Mouse (Mus musculus): ENCODE data around the gene Mtg2. TPM values are rescaled to one million over a fixed set of nuclear protein-coding genes. Genes with fewer than 3 reads are reported as not detected.

Gene Mtg2
- polyA plus RNA-seq, 1 experiment from 2014 or later = 31.0 TPM

GRCm38 (mm10) chr2:180047980-180048635, 22.3 kb upstream of the Mtg2 start:
- no peaks in the 10 kb centered on the region for H3K9me3 ChIP-seq (ENCODE audit: control insufficient read depth, low read length)
- ATAC-seq = no peak
- no peak overlapping the region for H3K27ac ChIP-seq (ENCODE audit: low read length)
- WGBS = 95% methylated on average over 18 of the region's 18 CpGs
- 0 out of 2 replicates have a peak, but pooled peaks cover 10% of the 10 kb centered on the region for H3K4me1 ChIP-seq (ENCODE audit: control insufficient read depth, insufficient read depth, low read length)
- no peak overlapping the region for H3K4me3 ChIP-seq (ENCODE audit: low read length)
- no peak overlapping the region for H3K4me2 ChIP-seq (ENCODE audit: low read depth, low read length)
- H3K27me3 ChIP-seq (replicated peaks; ENCODE audit: control insufficient read depth, insufficient read depth, low read length) = no peaks in the 10 kb centered on the region
- H3K9ac ChIP-seq (ENCODE audit: low read depth, low read length) = no peak overlapping the region
- peaks cover 3% of the 10 kb centered on the region; the same call in 1 of the 2 replicates for H3K36me3 ChIP-seq (ENCODE audit: control insufficient read depth, insufficient read depth, low read length)

GRCm38 (mm10) chr2:180050986-180051385, 19.4 kb upstream of the Mtg2 start:
- Histone ChIP-seq H3K9ac (ENCODE audit: low read depth, low read length) (no peak overlapping the region), H3K9me3 (ENCODE audit: control insufficient read depth, low read length) (no peaks in the 10 kb centered on the region), H3K4me1 (ENCODE audit: control insufficient read depth, insufficient read depth, low read length) (no peaks in the 10 kb centered on the region), H3K36me3 (ENCODE audit: control insufficient read depth, insufficient read depth, low read length) (peaks cover 9% of the 10 kb centered on the region; the same call in 1 of the 2 replicates), H3K27me3 (replicated peaks; ENCODE audit: control insufficient read depth, insufficient read depth, low read length) (no peaks in the 10 kb centered on the region), H3K4me3 (ENCODE audit: low read length) (no peak overlapping the region), H3K27ac (ENCODE audit: low read length) (no peak overlapping the region), H3K4me2 (ENCODE audit: low read depth, low read length) (no peak overlapping the region)
- 23% methylated on average over 5 of the region's 5 CpGs for WGBS
- ATAC-seq = peak; percentile 77

GRCm38 (mm10) chr2:180051986-180052733, 18.2 kb upstream of the Mtg2 start:
- ATAC-seq = 0 out of 2 replicates have a peak, but pooled peaks have one; percentile 8
- Histone ChIP-seq H3K4me3 (ENCODE audit: low read length) (no peak overlapping the region), H3K27ac (ENCODE audit: low read length) (no peak overlapping the region), H3K36me3 (ENCODE audit: control insufficient read depth, insufficient read depth, low read length) (peaks cover 9% of the 10 kb centered on the region; the same call in 1 of the 2 replicates), H3K4me1 (ENCODE audit: control insufficient read depth, insufficient read depth, low read length) (no peaks in the 10 kb centered on the region), H3K27me3 (replicated peaks; ENCODE audit: control insufficient read depth, insufficient read depth, low read length) (no peaks in the 10 kb centered on the region), H3K4me2 (ENCODE audit: low read depth, low read length) (no peak overlapping the region), H3K9me3 (ENCODE audit: control insufficient read depth, low read length) (no peaks in the 10 kb centered on the region), H3K9ac (ENCODE audit: low read depth, low read length) (no peak overlapping the region)
- WGBS = 90% methylated on average over 14 of the region's 14 CpGs

GRCm38 (mm10) chr2:180053001-180053400, 17.4 kb upstream of the Mtg2 start:
- Histone ChIP-seq H3K36me3 (ENCODE audit: control insufficient read depth, insufficient read depth, low read length) (peaks cover 9% of the 10 kb centered on the region; the same call in 1 of the 2 replicates), H3K9ac (ENCODE audit: low read depth, low read length) (no peak overlapping the region), H3K27me3 (replicated peaks; ENCODE audit: control insufficient read depth, insufficient read depth, low read length) (no peaks in the 10 kb centered on the region), H3K27ac (ENCODE audit: low read length) (no peak overlapping the region), H3K9me3 (ENCODE audit: control insufficient read depth, low read length) (no peaks in the 10 kb centered on the region), H3K4me3 (ENCODE audit: low read length) (no peak overlapping the region), H3K4me1 (ENCODE audit: control insufficient read depth, insufficient read depth, low read length) (no peaks in the 10 kb centered on the region), H3K4me2 (ENCODE audit: low read depth, low read length) (no peak overlapping the region)
- WGBS = 94% methylated on average over 9 of the region's 9 CpGs
- ATAC-seq = no peak

- no peaks in the 10 kb centered on the region for H3K4me1 ChIP-seq (ENCODE audit: control insufficient read depth, insufficient read depth, low read length)
- no peak for ATAC-seq
- H3K27ac ChIP-seq (ENCODE audit: low read length) = no peak overlapping the region
- H3K9me3 ChIP-seq (ENCODE audit: control insufficient read depth, low read length) = no peaks in the 10 kb centered on the region
- no peak overlapping the region for H3K4me2 ChIP-seq (ENCODE audit: low read depth, low read length)
- 95% methylated on average over 11 of the region's 11 CpGs for WGBS
- H3K27me3 ChIP-seq (replicated peaks; ENCODE audit: control insufficient read depth, insufficient read depth, low read length) = no peaks in the 10 kb centered on the region
- peaks cover 3% of the 10 kb centered on the region; the same call in 1 of the 2 replicates for H3K36me3 ChIP-seq (ENCODE audit: control insufficient read depth, insufficient read depth, low read length)
- H3K9ac ChIP-seq (ENCODE audit: low read depth, low read length) = no peak overlapping the region
- no peak overlapping the region for H3K4me3 ChIP-seq (ENCODE audit: low read length)
These were observed 6.9 kb upstream of the Mtg2 start for GRCm38 (mm10) chr2:180063338-180064131.

- Histone ChIP-seq H3K4me1 (ENCODE audit: control insufficient read depth, insufficient read depth, low read length) (peaks cover 8% of the 10 kb centered on the region), H3K9me3 (ENCODE audit: control insufficient read depth, low read length) (no peaks in the 10 kb centered on the region), H3K36me3 (ENCODE audit: control insufficient read depth, insufficient read depth, low read length) (0 out of 2 replicates have a peak, but pooled peaks cover 3% of the 10 kb centered on the region), H3K4me3 (ENCODE audit: low read length) (peak overlapping the region; percentile 69), H3K27me3 (replicated peaks; ENCODE audit: control insufficient read depth, insufficient read depth, low read length) (no peaks in the 10 kb centered on the region), H3K27ac (ENCODE audit: low read length) (peak overlapping the region; percentile 58), H3K9ac (ENCODE audit: low read depth, low read length) (peak overlapping the region; percentile 74), H3K4me2 (ENCODE audit: low read depth, low read length) (peak overlapping the region; percentile 77)
- ATAC-seq = peak; percentile 77
- 31% methylated on average over 20 of the region's 20 CpGs for WGBS
These were observed 463 bp upstream of the Mtg2 start for GRCm38 (mm10) chr2:180069770-180070480.

- ATAC-seq = no peak
- Histone ChIP-seq H3K36me3 (ENCODE audit: control insufficient read depth, insufficient read depth, low read length) (0 out of 2 replicates have a peak, but pooled peaks cover 3% of the 10 kb centered on the region), H3K9ac (ENCODE audit: low read depth, low read length) (no peak overlapping the region), H3K27me3 (replicated peaks; ENCODE audit: control insufficient read depth, insufficient read depth, low read length) (no peaks in the 10 kb centered on the region), H3K4me3 (ENCODE audit: low read length) (no peak overlapping the region), H3K4me2 (ENCODE audit: low read depth, low read length) (no peak overlapping the region), H3K9me3 (ENCODE audit: control insufficient read depth, low read length) (no peaks in the 10 kb centered on the region), H3K27ac (ENCODE audit: low read length) (no peak overlapping the region), H3K4me1 (ENCODE audit: control insufficient read depth, insufficient read depth, low read length) (peaks cover 8% of the 10 kb centered on the region)
- WGBS = 84% methylated on average over 2 of the region's 2 CpGs
These were observed 1.3 kb downstream of the Mtg2 start for GRCm38 (mm10) chr2:180071671-180072070.

- Histone ChIP-seq H3K4me3 (ENCODE audit: low read length) (no peak overlapping the region), H3K9ac (ENCODE audit: low read depth, low read length) (no peak overlapping the region), H3K27ac (ENCODE audit: low read length) (no peak overlapping the region), H3K9me3 (ENCODE audit: control insufficient read depth, low read length) (no peaks in the 10 kb centered on the region), H3K4me1 (ENCODE audit: control insufficient read depth, insufficient read depth, low read length) (peaks cover 8% of the 10 kb centered on the region), H3K27me3 (replicated peaks; ENCODE audit: control insufficient read depth, insufficient read depth, low read length) (no peaks in the 10 kb centered on the region), H3K4me2 (ENCODE audit: low read depth, low read length) (no peak overlapping the region), H3K36me3 (ENCODE audit: control insufficient read depth, insufficient read depth, low read length) (0 out of 2 replicates have a peak, but pooled peaks cover 2% of the 10 kb centered on the region)
- WGBS = 85% methylated on average over 7 of the region's 7 CpGs
- ATAC-seq = no peak
These were observed 2.5 kb downstream of the Mtg2 start for GRCm38 (mm10) chr2:180072886-180073285.
